Mouse (Mus musculus) cerebellum, adult 18-20 months (tissue): Measurements from ENCODE around the gene Bag6.

Source experiments
- DNase-seq, 2 experiments: peaks; one replicate each; pipeline ENCODE4 v3.0.0; 2021

Gene Bag6

DNA sequence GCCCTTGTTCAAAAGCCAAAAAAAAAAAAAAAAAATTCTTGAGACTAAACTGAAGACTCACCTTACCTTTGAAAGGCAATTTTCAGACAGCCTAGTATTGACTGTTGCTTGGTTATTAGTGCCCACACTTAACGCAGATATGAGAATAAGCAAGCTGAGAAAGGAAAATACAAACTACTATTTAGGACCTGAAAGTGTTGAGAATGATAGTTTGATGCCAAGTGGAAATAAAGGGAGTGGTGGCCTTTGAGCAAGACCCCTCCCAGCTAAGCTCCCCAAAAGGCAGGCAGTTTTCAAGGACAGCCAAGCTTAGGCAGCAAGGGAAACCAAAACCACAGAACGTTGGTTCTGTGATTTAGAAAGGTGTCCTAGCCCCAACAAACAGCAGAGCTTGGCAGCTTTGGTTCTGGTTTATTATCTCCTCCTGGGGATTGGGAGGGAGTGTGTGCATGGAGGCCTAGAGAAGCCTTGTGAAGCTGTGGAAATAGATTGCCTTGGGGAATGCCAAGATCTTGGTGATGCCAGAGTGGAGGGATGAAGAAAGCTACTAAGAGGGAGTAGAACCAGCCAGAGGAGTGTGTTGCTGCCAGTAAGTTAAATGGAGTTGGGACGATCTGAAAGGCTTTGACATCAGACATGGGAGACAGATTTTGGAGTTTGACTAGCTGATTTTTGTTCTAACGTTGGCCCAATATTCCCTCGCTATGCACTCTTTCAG is 13.1 kb downstream of the Bag6 start:
- no peak for DNase-seq

DNA sequence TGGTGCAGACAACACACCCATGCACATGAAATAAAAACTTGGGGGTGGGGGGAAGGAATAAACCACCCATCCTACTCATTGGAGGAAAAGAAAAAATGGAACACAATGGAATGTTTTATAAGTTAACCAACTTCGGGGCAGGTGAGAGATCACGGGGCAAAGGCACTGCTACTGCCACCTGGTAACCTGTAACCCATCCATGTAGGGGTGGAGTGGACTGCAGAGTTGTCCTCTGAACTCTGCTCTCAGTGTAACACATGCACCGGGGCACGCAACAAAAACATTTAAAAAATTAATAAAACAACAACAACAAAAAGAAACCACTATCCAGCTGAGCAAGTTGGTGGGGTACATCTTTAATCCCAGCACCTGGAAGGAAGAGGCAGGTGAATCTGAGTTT is 17.1 kb downstream of the Bag6 start:
- no peak for DNase-seq

DNA sequence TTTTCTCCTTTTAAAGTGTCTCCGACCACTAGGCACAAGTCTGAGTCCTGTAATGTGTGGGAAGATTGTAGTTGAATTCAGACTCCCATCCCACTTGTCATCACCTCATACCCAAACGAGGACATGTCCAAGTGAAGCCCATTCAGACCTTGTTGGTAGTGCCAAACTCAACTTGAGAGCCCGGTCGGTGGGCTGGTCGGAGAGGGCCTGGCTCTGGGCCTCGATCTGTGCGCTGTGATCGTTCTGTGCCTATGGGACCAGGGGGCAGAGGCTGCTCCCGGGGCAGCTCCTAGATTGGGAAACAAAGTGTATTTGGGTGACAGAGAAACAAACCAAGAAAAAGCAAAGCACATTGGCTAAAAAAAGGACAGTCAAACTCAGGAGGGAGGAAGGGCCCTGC is 18.1 kb downstream of the Bag6 start:
- DNase-seq, result no peak

DNA sequence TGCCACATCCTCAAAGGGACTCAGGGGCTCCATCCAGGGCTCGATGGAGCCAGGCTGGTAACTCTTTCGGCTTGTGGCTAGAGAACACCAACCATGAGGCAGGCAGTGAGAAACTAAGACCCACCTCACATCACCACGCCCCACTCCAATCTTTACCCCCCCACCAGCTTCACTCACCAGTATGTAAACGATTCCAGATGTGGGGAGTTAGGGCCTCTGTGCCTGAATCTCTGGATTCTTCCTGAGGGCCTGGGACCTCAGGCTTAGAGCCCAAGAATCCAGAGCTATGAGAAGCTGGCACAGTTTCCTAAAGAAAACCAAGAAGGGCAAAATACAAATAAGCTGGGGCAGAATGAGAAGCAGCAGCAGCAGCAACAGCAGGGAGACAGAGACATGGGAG is 19.0 kb downstream of the Bag6 start:
- no peak for DNase-seq

DNA sequence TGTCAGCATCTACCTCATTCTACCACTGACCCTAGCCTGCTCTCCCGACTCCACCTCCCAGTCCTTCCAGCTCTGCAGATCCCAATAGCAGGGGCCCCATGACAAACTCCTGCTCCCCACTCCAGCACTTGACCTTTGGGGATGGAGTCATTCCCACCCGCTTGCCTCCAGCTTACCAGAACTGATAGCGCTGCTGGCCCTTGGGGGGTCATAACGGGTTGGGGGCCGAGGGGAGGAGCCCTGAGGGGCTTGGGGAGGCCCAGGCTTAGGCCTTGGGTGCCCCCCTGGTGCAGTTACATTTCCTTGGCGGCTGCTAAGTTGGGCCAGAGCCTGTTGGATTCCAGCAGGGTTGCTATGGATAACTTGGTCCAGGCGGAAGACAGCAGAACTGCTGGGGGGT is 19.6 kb downstream of the Bag6 start:
- DNase-seq, result no peak

DNA sequence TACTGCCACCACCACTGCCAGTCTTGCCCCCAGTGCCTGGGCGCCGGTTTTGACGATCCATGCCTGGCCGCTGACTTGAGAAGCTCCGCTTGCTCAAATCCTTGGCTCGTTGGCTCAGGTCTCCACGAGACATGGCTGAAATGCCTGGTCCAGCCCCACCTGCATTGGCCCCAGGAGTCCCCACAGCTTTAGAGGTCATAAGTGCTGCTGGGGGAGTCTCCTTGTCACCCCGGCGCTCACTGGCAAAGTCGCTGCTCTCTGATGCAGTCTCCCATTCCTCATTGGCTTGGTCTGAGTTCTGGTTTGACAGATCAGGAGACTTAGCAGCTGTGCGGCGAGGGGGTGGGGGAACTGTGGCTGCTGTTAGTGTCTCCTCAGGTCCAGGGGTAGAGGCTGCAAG is 20.5 kb downstream of the Bag6 start:
- no peak for DNase-seq

DNA sequence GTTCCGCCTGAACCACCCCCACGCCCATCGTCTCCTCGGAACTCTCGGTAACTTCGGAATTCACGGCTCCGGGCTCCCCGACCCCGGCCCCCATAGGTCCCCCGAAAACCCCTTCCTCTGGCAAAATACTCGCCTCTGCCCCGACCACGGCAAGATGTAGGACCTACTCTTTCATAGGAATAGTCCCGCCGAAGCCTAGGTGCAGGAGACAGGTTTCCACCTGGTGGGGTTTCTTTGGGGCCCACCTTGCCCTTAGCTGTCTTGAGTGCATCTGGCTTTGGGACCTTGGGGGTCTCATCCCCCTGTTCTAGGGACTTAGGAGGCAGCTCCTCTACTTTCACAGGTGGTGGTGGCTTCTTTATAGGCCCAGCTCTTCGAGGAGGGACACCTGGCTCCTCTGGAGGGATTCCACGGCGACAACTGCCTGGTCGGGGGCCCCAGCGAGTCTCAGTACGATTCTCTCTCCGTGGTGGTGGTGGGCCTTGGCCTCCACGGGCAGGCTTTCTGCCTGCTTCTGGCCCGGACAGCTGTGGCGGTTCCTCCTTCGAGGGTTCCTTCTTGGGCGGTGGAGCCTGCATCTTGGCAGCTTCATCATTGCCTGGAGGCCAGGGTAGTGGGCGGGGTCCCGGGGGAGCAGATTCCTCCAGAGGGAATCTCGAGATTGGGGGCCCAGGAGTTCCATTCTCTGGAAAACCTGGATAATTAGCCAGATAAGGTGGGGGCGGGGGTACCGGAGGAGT is 21.7 kb downstream of the Bag6 start:
- DNase-seq, result no peak

DNA sequence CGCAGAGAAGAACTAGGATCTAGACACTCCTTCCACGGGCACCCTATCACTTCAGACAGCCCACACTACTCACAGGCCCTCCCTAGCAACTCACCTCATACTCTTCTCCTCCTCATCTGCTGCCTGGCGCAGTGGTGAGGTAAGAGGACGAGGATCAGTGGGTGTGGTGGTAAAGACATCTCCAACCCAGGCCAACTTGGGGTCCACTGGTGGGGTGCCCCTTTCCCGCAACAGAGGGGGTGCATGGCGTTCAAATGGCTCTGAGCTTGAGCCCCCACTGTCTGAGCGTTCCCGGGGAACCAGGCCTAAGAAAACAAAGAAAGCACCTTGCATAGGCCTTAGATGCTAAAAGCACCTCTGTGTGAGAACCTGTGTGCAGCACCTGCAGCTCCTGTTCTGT is 22.3 kb downstream of the Bag6 start:
- no peak for DNase-seq

DNA sequence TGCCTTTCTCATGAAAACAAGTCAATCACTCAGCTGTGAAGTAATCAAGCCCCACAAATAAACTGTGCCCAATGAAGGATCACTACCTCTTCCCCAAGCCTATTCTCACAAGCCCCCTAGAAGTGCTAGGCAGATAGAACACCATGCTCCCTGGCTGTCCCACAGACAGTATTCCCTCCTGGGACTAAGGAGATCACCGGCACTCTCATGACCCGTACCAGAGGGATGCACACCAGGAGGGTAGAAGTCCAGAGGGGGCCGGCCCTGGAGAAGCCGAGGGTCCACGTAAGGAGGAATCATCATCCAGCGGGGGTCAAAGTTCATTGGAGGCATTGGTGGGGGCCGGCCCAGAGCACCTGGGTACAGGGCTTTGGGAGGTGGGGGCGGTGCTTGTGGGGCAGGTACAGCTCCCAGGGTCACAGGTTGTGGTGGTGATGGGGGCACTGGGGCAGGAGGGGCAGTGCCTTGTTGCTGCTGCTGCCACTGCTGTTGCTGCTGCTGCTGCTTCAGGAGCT is 22.7 kb downstream of the Bag6 start:
- no peak for DNase-seq

DNA sequence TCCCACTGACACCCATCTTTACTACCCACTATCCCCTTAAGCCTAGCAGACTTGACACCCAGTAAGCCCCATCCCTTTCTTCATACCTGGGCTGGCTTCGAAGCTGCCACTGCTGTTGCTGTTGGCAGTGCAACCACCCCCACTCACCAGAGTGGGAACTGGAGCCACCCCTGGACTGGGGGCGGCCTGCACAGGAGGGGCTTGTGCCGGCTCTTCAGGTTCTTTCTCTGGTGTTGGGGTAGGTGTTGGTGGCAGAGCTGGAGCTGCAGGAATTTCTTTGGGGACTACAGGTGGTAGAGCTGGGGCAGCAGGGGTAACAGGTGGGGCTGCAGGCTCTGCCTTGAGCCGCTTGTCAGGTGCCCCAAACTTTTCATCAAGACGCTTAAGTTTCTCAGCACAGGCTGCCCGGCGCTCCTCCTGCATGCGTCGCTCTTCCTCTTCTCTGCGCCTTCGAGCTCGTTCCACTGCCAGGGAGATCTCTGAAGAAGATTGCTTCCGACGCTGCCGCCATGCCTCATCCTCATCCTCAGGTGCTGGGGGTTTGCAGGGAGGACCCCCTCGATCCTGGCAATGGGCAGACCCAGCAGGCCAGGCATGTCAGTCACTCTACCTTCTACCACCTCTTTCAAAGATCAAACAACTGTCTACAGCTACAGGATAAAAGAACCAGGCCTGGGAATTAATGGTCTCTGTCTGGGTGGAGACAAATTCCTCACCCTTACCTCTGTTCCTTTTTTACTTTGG is 24.0 kb downstream of the Bag6 start:
- DNase-seq, result peak in 1 of 2 experiments; percentile 2

DNA sequence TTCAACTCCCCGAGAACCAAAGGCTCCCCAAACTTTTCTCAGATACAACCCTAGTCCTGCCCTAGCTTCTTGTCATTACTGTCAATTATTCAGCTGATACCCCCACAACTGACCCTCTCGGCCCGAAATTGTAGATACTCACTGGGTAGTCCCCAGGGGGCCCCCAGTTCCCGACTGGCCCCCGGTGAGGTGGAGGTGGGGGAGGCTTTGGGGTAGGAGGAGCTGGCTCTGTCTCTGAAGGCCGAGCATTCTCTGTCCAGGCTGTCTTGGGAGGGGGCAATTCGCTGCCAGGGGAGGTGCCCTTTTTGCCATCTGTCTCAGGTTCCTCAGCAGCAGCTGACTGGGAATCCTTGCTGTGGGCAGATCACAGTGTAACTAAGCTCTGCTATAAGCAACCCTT is 24.7 kb downstream of the Bag6 start:
- DNase-seq, result no peak

DNA sequence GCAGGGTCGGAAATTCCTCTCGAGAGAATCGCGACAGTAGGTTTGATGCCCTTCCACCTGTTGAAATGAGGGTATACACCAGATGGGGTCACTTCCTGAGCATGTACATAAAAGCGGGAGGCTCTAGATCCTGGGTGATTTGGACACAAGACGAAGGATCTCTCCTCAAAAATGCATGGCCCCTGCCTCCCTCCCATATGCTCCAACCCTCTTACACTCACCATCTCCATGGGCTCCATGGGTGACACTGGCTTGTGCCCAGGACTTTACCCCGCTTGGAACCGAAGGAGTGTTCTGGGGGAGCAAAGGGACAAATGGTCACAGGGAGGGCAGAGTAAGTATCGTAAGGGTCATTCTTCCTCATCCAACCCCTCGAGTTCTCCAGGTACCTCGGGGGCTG is 26.4 kb downstream of the Bag6 start:
- DNase-seq, result no peak

DNA sequence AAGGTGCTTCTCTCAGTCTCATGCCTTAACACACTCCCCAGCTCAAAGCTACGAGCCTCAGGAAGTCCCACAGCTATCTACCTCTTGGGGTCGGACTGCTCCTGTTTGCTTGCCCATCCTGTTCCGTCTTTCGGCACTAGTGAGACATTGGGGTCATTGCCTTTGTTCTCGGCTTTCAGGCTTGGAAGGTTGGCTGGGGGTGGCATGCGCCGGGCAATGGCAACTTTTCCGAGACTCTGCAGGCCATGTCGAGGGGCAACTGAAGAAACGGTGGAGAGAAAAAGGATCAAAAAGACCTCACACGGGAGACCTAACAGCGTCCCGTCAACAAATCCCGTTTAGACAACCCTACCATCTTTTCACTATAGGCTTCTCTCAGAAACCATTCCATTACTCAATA is 27.1 kb downstream of the Bag6 start:
- DNase-seq, result no peak

DNA sequence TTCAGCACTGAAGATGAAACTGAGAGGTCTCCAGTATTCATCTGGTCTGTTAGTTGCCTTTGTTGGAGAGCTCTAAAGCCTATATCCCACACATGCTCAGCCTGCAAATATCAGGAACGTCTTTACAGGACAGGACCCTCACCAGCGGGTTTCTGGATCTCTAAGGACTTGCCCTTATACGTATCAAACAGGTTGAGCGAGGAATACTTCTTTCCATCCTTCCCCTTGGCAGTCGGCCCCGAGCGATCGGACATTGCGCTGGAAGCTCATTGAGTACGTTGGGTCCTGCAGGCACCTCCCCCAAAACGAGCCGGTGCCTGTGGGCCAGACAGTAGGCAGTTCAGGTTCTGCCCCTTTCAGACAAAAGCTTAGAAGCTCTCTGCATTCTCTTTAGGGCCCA is 27.8 kb downstream of the Bag6 start:
- peak in 1 of 2 experiments; percentile 41 for DNase-seq

DNA sequence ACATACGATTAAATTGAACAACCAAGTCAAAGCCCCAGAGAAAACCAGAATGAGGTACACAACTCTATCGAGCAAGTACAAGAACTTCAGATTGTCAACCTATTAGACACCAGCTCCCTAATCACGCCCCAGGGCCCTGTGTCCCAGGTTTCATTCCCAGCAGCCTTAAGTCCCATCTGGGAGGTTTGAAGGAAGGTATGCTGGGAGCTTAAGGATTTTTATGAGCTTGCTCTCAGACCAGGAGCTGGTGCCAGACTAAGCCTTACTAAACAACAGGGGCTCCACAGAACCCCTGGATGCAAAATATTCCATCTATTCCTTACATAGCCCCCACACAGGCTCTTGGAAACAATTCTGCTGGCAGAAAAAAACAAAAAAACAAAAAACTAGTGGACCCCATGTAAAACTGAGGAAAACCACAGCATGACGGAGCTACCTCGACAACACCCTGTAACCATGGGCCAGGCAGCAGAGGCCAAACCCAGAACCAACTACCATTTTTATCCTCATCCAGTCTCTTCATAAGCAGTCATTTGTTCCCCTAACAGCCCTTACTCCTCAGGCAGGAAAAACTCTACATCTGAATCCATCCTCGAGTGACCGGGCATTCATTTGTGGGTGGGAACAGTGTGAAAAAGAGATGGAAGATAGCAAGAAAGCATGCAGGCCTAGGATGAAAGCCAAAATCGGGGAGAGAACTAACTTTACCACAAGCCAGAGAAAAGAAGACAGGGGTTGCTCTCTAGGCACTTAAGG is 28.5 kb downstream of the Bag6 start:
- no peak for DNase-seq

DNA sequence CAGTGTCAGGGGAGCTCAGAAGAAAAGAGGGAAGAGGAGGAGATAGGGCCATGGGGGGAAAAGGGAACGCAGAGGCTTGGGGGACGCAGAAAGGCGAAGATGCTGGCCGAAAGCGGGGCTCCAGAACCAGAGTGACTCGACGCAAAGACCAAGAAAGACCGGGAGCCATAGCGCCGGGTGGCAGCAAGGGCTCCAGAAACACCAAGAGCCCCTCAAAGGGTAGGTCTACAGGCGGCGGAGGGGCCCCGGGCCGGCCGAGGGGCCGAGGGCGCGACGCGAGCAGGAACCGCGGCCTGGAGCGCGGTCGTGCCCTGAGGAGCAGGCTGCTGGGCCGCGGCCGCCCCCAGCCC is 29.2 kb downstream of the Bag6 start:
- DNase-seq, result no peak

DNA sequence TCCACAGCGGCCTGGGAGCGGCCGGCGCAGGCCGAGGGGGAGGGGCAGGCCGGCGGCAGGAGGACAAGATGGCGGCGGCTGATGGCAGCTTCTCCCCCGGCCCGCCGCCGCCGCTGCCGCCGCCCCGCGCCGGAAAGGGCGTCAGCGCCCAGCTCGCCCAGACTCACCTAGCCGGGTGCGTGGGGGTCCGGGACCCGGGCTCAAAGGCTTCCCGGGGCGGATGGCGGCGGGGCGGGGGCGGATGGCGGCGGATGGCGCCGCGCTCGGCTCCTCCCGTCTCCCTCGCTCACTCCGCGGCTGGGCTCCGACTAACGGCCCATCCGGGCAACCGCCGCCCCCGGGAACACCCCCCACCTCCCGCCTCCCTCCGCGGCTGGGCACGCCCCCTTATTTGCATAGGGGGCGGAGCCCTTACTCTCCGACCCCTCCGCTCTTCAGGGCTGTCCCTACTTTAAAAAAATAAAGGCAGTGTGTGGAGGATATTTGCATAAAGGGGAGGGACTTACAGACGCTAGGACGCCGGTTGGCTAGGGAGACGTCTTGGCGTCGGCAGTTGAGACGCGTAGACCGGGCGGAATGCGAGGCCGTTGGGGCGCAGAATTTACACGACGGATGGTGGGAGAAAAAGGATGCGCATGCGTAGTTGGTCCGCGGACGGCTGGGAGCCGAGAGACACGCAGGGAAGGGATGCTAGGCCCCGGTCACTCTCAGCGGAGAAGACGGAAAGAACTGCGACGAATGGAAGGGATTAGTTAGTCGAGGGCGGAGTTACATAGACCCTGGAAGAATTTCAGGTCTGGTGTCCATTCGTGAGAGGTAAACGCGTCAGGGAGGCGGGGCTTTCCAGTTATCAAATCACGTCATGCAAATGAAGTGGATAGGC is 29.8 kb downstream of the Bag6 start, which contains the start of gene Prrc2a:
TSS of gene Prrc2a (minus strand) at position 330 of the 883 bp plus-strand sequence.
- peak; percentile 98 to 99 for DNase-seq

DNA sequence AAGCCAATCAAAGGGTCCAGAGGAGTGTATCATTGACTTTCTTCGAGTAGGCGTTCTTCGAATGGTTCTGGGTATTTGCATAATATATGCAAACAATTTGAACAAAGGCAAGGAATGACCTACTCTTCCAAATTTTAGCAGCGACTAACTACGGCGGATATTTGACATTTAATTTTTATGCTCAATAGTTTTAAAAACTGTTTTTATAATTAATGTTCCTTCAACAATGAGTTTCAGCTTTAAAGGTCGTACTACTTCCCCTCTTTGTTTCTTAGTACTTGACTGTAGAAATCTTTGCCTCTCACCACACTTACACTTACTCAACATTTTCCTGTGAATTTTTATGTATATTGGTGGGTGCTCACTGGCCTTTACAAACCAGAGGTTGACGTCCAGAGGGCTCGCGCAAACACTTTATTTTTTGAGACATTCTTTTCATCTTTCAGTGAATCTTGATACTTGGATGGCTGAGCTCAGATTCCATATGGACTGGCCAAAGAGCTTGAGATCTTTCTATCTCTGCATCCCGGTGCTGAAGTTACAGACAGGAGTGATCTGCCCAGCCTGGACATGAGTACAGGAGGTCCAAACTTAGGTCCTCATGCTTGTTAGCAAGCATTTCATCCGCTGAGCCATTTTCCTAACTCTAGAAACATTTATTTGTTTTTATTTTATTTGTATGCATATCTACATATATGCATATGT is 30.6 kb downstream of the Bag6 start:
- DNase-seq, result no peak

DNA sequence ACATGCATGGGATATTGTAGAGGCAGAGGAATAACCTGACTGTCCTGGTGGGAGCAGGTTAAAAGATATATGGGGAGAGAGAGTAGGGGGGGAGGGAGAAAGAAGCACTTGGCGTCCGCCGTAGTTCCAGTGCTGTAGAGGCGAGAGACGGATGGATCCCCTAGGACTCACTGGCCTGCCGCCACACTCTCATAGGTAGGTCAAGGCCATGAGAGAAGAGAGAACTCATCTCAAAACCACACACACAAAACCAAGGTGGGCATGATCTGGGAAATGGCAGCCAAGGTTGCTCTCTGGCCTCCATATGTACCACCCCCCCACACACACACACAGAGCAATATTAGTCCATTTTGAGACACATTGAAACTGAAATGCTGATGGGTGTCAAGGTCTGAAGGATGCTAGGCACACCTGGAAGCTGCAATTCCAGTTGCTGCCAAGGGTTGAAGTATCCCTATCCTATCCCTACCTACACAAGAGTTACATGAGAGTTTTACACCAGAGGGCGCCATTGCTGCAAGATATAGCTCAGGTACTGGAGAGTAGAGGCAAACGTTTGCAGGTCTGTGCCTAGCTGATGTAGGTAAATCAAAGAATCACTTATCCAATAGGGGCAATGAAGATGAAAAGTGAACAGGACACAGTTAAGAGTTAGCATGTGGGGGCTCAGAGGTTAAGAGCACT is 31.5 kb downstream of the Bag6 start:
- DNase-seq, result peak; percentile 76 to 79

DNA sequence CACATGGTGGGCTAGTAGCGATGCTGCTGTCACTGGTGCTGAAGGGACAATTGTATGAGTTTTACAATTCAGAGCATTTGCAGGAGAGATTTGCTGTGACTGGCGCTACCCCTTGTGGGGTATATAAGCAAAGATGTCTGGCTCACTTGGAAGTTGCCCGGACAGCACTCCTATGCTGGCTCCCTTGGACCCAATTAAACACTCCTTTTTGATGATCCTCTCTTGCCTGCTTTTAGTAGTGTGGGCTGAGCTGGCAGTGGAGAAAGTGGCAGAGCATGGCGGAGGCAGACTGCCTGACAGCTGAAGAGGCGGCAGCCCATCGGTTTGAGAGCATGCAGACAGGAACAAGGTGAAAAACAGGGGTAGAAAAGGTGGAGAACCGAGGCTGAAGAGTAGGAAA is 32.8 kb downstream of the Bag6 start:
- DNase-seq, result no peak
